Mouse (Mus musculus) hematopoietic stem cell, adult 5-6 weeks (primary cell): ENCODE results near the gene Isl2. TPM values are rescaled to one million over a fixed set of nuclear protein-coding genes. Genes with fewer than 3 reads are reported as not detected.
A peak's percentile ranks its signal among the peaks of the same experiment; 100 is the strongest.

Source experiments
- ATAC-seq, 2 experiments: fragments of 125-278 bp in 1 of 2; replicated peaks in 1 of 2; 2 replicates each; pipeline ENCODE4 v1.8.0; 2016 to 2017; ENCODE audit warnings: inconsistent platforms in 2 of 2, mild to moderate bottlenecking in 2 of 2, moderate number of reproducible peaks in 2 of 2, low read depth in 1 of 2, moderate TSS enrichment in 1 of 2; ENCODE audit not compliant: low FRiP score in 2 of 2, poor library complexity in 2 of 2, severe bottlenecking in 2 of 2, insufficient read depth in 1 of 2, low TSS enrichment in 1 of 2
- total RNA-seq: library from RNA; stranded (forward); fragments of 172-1452, 232-1000 nt; gene quantifications from 2 replicates; pipeline ENCODE4 v1.2.3, GENCODE M21; 2017

Gene Isl2
- total RNA-seq, 1 experiment from 2014 or later = not detected

- peak in 1 of 2 experiments; percentile 1; a peak in 1 of 4 replicates for ATAC-seq
Observed at GRCm38 (mm10) chr9:55543703-55544401, 5.4 kb downstream of the Isl2 start.

- ATAC-seq = no peak
Observed at GRCm38 (mm10) chr9:55544861-55545555, 6.5 kb downstream of the Isl2 start.

- no peak for ATAC-seq
Observed at GRCm38 (mm10) chr9:55545556-55546175, 7.2 kb downstream of the Isl2 start.

- ATAC-seq = no peak
Observed at GRCm38 (mm10) chr9:55546176-55547010, 7.9 kb downstream of the Isl2 start.

- no peak for ATAC-seq
Observed at GRCm38 (mm10) chr9:55548871-55549270, 10.4 kb downstream of the Isl2 start.

GRCm38 (mm10) chr9:55549302-55549890 is 10.9 kb downstream of the Isl2 start:
- ATAC-seq = 0 out of 4 replicates have a peak, but pooled peaks of 1 of the 2 experiments have one; percentile 42

- no peak for ATAC-seq
Observed at GRCm38 (mm10) chr9:55554986-55555385, 16.5 kb downstream of the Isl2 start.

GRCm38 (mm10) chr9:55560960-55561359 is 22.5 kb downstream of the Isl2 start:
- peak; percentile 32 to 67; a peak in 2 of 4 replicates for ATAC-seq

GRCm38 (mm10) chr9:55568466-55569159 is 30.1 kb downstream of the Isl2 start:
- ATAC-seq = no peak

GRCm38 (mm10) chr9:55571071-55571470 is 32.6 kb downstream of the Isl2 start:
- ATAC-seq = no peak

GRCm38 (mm10) chr9:55576571-55576970 is 38.1 kb downstream of the Isl2 start:
- no peak for ATAC-seq

GRCm38 (mm10) chr9:55581414-55581813 is 42.9 kb downstream of the Isl2 start:
- ATAC-seq = no peak

- no peak for ATAC-seq
Observed at GRCm38 (mm10) chr9:55586141-55586540, 47.7 kb downstream of the Isl2 start.
